Mouse (Mus musculus): ENCODE results near the gene Hspa12b.

DNA sequence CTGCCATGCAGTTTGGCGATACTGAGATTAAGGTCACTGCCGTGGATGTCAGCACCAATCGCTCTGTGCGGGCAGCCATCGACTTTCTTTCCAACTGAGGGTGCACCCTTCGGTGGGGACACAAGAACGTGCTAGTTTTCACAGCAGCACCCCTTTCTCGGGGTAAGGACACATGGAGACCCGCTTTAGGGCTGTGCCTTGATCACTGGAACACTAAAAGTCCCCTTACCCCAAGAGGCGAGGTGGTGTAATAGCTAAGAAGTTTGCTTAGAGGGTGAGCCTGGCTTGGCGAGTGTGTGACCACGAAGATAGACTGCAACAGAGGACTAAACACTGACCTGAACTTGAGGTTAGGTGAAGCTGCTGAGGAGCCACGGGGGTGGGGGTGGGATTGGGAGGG is 18.0 kb downstream of the Hspa12b start:
- no peak for TF ChIP-seq POLR2A (IDR thresholded peaks at IDR 0.05; ENCODE audit: low read depth, low read length)
- TF ChIP-seq CTCF (IDR thresholded peaks at IDR 0.05; ENCODE audit: extremely low read depth, insufficient read depth, insufficient read length, insufficient replicate concordance), result no peak
